In the genomic region with DNA sequence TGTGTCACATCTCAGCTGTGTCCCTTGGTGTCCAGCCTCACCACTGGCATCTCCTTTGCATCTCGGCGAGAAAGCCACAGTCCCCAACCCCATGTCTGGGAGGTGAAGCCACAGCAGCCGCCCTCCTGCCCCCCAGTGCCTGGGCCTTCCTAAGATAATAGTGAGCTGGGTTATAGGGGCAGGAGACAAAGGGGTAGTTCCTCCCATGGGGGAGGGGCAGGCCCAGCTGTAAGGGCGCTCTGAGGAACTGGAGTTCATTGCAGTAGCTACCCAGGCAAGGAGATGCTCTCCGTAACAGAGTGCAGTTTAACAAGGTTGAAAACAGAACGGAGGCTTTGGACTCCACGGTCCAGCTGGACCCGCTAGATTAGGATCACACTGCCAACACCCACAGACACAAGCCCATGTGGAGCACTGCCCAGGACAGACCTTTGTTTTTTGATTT, we compare ENCODE assay signal across 12 mouse cellular contexts.
A peak's percentile ranks its signal among the peaks of the same experiment; 100 is the strongest.
DNase-seq lines count a peak whose midpoint lies in the region; ATAC-seq and TF ChIP-seq lines count a peak whose summit lies in the region.
"Had no signal": no experiment of that assay in that cellular context is flagged by ENCODE, and none has a peak within 500 bp of the region (broad histone marks: within the 10 kb centered on the region; RNA-seq: fewer than 3 reads in every experiment).

No protein-coding gene starts in this region.

- TF ChIP-seq POLR2A in lung, adult 2 months (IDR thresholded peaks at IDR 0.05; ENCODE audit: borderline replicate concordance, extremely low read depth, low read depth, low read length): no peak

- intact Hi-C loops in left cerebral cortex, postnatal 36 days (cut with DNase I): no loop called here

- H3K4me2 ChIP-seq in neural tube, embryonic 11.5 days (ENCODE audit: low read depth): peak overlapping the region; percentile 20
- H3K4me2 ChIP-seq in neural tube, embryonic 15.5 days: no peak overlapping the region
- peak overlapping the region; percentile 24 for H3K4me2 ChIP-seq in forebrain, embryonic 11.5 days (ENCODE audit: low read depth, low read length, severe bottlenecking)
- no peak overlapping the region for H3K4me2 ChIP-seq in hindbrain, postnatal 0 days (ENCODE audit: low read depth, low read length)
- H3K4me2 ChIP-seq: limb, embryonic 15.5 days had no signal

- no peak overlapping the region for H3K4me3 ChIP-seq in neural tube, embryonic 11.5 days (ENCODE audit: low read depth, low read length)
- H3K4me3 ChIP-seq in neural tube, embryonic 15.5 days (replicated peaks): no peak overlapping the region
- no peak overlapping the region for H3K4me3 ChIP-seq in forebrain, embryonic 11.5 days (ENCODE audit: low read depth, low read length)
- H3K4me3 ChIP-seq in hindbrain, postnatal 0 days (ENCODE audit: low read length): no peak overlapping the region
- H3K4me3 ChIP-seq in lung, adult 2 months (replicated peaks; ENCODE audit: extremely low read depth, low read depth, low read length): no peak overlapping the region
- H3K4me3 ChIP-seq: limb, embryonic 15.5 days had no signal

- H3K27ac ChIP-seq in neural tube, embryonic 11.5 days (ENCODE audit: low read depth, low read length): peak overlapping the region; percentile 58
- no peak overlapping the region; the same call in 1 of the 2 replicates for H3K27ac ChIP-seq in neural tube, embryonic 15.5 days (replicated peaks)
- no peak overlapping the region for H3K27ac ChIP-seq in forebrain, embryonic 11.5 days (ENCODE audit: low read depth, low read length)
- peak overlapping the region; percentile 45; the same call in 1 of the 2 replicates for H3K27ac ChIP-seq in hindbrain, postnatal 0 days
- H3K27ac ChIP-seq: limb, embryonic 15.5 days; macrophage had no signal

- H3K4me1 ChIP-seq in neural tube, embryonic 11.5 days (ENCODE audit: control insufficient read depth, insufficient read depth, low read length): peaks cover 12% of the 10 kb centered on the region
- peaks cover 22% of the 10 kb centered on the region for H3K4me1 ChIP-seq in neural tube, embryonic 15.5 days
- peaks cover 12% of the 10 kb centered on the region for H3K4me1 ChIP-seq in forebrain, embryonic 11.5 days (replicated peaks; ENCODE audit: control insufficient read depth, insufficient read depth, low read length)
- H3K4me1 ChIP-seq in hindbrain, postnatal 0 days (ENCODE audit: insufficient read depth, low read length): peaks cover 11% of the 10 kb centered on the region
- H3K4me1 ChIP-seq in lung, adult 2 months (ENCODE audit: control insufficient read depth, insufficient read depth, low read length): no peaks in the 10 kb centered on the region

- no peak for TF ChIP-seq CTCF in hindbrain, postnatal 0 days (IDR thresholded peaks at IDR 0.05; ENCODE audit: low read depth)
- TF ChIP-seq CTCF in lung, adult 2 months (IDR thresholded peaks at IDR 0.05; ENCODE audit: insufficient read depth, low read length): no peak

- H3K9me3 ChIP-seq in neural tube, embryonic 11.5 days (ENCODE audit: control insufficient read depth, low read length): no peaks in the 10 kb centered on the region
- H3K9me3 ChIP-seq in neural tube, embryonic 15.5 days (replicated peaks): no peaks in the 10 kb centered on the region
- H3K9me3 ChIP-seq in forebrain, embryonic 11.5 days (ENCODE audit: control insufficient read depth, low read length): no peaks in the 10 kb centered on the region
- no peaks in the 10 kb centered on the region for H3K9me3 ChIP-seq in hindbrain, postnatal 0 days (ENCODE audit: low read length)
- H3K9me3 ChIP-seq: limb, embryonic 15.5 days had no signal

- H3K27me3 ChIP-seq in neural tube, embryonic 11.5 days (ENCODE audit: control insufficient read depth, insufficient read depth, low read length): no peaks in the 10 kb centered on the region
- no peaks in the 10 kb centered on the region for H3K27me3 ChIP-seq in neural tube, embryonic 15.5 days (replicated peaks)
- H3K27me3 ChIP-seq in forebrain, embryonic 11.5 days (ENCODE audit: control insufficient read depth, insufficient read depth, low read length): no peaks in the 10 kb centered on the region
- no peaks in the 10 kb centered on the region for H3K27me3 ChIP-seq in hindbrain, postnatal 0 days (ENCODE audit: insufficient read depth, low read length)
- H3K27me3 ChIP-seq: limb, embryonic 15.5 days had no signal

- no peaks in the 10 kb centered on the region for H3K36me3 ChIP-seq in neural tube, embryonic 11.5 days (ENCODE audit: control insufficient read depth, insufficient read depth, low read length)
- no peaks in the 10 kb centered on the region for H3K36me3 ChIP-seq in neural tube, embryonic 15.5 days
- H3K36me3 ChIP-seq in forebrain, embryonic 11.5 days (ENCODE audit: control insufficient read depth, insufficient read depth, low read length): no peaks in the 10 kb centered on the region
- H3K36me3 ChIP-seq in hindbrain, postnatal 0 days (ENCODE audit: insufficient read depth, low read length): no peaks in the 10 kb centered on the region
- H3K36me3 ChIP-seq: limb, embryonic 15.5 days had no signal

- peak; percentile 69 for ATAC-seq in neural tube, embryonic 11.5 days (ENCODE audit: insufficient read depth, low FRiP score, low TSS enrichment)
- no peak for ATAC-seq in neural tube, embryonic 15.5 days (ENCODE audit: low FRiP score)
- ATAC-seq in forebrain, embryonic 11.5 days (replicated peaks; ENCODE audit: low FRiP score): 0 out of 2 replicates have a peak, but pooled peaks have one; percentile 24
- peak; percentile 46; the same call in 1 of the 2 replicates for ATAC-seq in hindbrain, postnatal 0 days
- ATAC-seq: activated CD4-positive, CD25-positive, alpha-beta regulatory T cell, adult 4 months had no signal

- DNase-seq in neural tube, embryonic 11.5 days (ENCODE audit: low spot score): peak; percentile 49
- DNase-seq in forebrain, embryonic 11.5 days (ENCODE audit: low spot score): peak; percentile 57
- no peak for DNase-seq in hindbrain, postnatal 0 days (ENCODE audit: low spot score)
- DNase-seq in retina, embryonic 14.5 days (ENCODE audit: low spot score): peak; percentile 59
- no peak for DNase-seq in spleen, postnatal 10 days (ENCODE audit: low spot score in 2 of 2)
- DNase-seq in left cerebral cortex, postnatal 36 days (ENCODE audit: low spot score in 2 of 2): no peak
- DNase-seq in lung, adult 2 months: no peak
- DNase-seq: spleen, adult 18-20 months had no signal

- peak overlapping the region; percentile 19; the same call in 1 of the 2 replicates for H3K9ac ChIP-seq in neural tube, embryonic 11.5 days (ENCODE audit: low read length)
- no peak overlapping the region for H3K9ac ChIP-seq in neural tube, embryonic 15.5 days (replicated peaks)
- peak overlapping the region; percentile 16; the same call in 1 of the 2 replicates for H3K9ac ChIP-seq in forebrain, embryonic 11.5 days (ENCODE audit: low read length)
- H3K9ac ChIP-seq in hindbrain, postnatal 0 days (replicated peaks; ENCODE audit: low read length): no peak overlapping the region
- H3K9ac ChIP-seq: limb, embryonic 15.5 days had no signal

- WGBS in neural tube, embryonic 11.5 days: 5% methylated on average over 8 of the region's 8 CpGs
- WGBS in neural tube, embryonic 15.5 days: 4% methylated on average over 8 of the region's 8 CpGs
- 7% methylated on average over 8 of the region's 8 CpGs for WGBS in forebrain, embryonic 11.5 days
- 13% methylated on average over 8 of the region's 8 CpGs for WGBS in hindbrain, postnatal 0 days
- WGBS in lung, adult 2 months: 33% methylated on average over 8 of the region's 8 CpGs

Comparison
In these comparisons a context has a peak if more than half of its experiments do, and no peak if none do; other contexts are left out.
1. H3K27ac ChIP-seq: peak in neural tube, embryonic 11.5 days (single experiment) and hindbrain, postnatal 0 days (single experiment); none in neural tube, embryonic 15.5 days (single experiment) and forebrain, embryonic 11.5 days (single experiment).
2. H3K4me2 ChIP-seq: peak in neural tube, embryonic 11.5 days (single experiment) and forebrain, embryonic 11.5 days (single experiment); none in neural tube, embryonic 15.5 days (single experiment) and hindbrain, postnatal 0 days (single experiment).
3. H3K9ac ChIP-seq: peak in neural tube, embryonic 11.5 days (single experiment) and forebrain, embryonic 11.5 days (single experiment); none in neural tube, embryonic 15.5 days (single experiment) and hindbrain, postnatal 0 days (single experiment).
4. DNase-seq: peak in neural tube, embryonic 11.5 days (single experiment), forebrain, embryonic 11.5 days (single experiment) and retina, embryonic 14.5 days (single experiment); none in hindbrain, postnatal 0 days (single experiment), spleen, postnatal 10 days (0 of 2), left cerebral cortex, postnatal 36 days (0 of 2) and lung, adult 2 months (single experiment).